Mouse (Mus musculus): ENCODE measurements around the gene Caskin2. TPM values are rescaled to one million over a fixed set of nuclear protein-coding genes. Genes with fewer than 3 reads are reported as not detected.
A peak's percentile ranks its signal among the peaks of the same experiment; 100 is the strongest.
"Not testable (repeated sequence)": the region's sequence is repeated elsewhere in the genome, so short reads cannot be mapped to it uniquely, and the experiment has no call there.

Caskin2 gene
- total and polyA plus RNA-seq, 3 experiments = 6.5 to 10.9 TPM; not detected in 1

- Histone ChIP-seq H3K36me3 (ENCODE audit: control insufficient read depth in 1 of 2, insufficient read depth in 2 of 2, low read length in 2 of 2) (peaks cover 0 to 6% of the 10 kb centered on the region in 2 experiments; a peak in 2 of 4 replicates), H3K79me2 (ENCODE audit: control insufficient read depth, insufficient read depth, low read length, poor library complexity) (peaks cover 5% of the 10 kb centered on the region; the same call in 1 of the 2 replicates), H3K27ac (ENCODE audit: control insufficient read depth, low read depth, low read length) (peak overlapping the region; percentile 85), H3K4me3 (ENCODE audit: control insufficient read depth in 1 of 2, insufficient read depth in 1 of 2, low read depth in 2 of 2, low read length in 2 of 2) (peak overlapping the region; percentile 42 to 63), H3K4me1 (ENCODE audit: control insufficient read depth in 1 of 2, insufficient read depth in 2 of 2, low read length in 2 of 2) (peaks cover 5 to 10% of the 10 kb centered on the region in 2 experiments), H3K27me3 (ENCODE audit: control insufficient read depth in 1 of 2, insufficient read depth in 2 of 2, low read length in 2 of 2) (no peaks in the 10 kb centered on the region), H3K9me3 (replicated peaks; ENCODE audit: insufficient read depth, low read length) (no peaks in the 10 kb centered on the region), H3K9ac (ENCODE audit: control insufficient read depth, low read depth, low read length, poor library complexity, severe bottlenecking) (peak overlapping the region; percentile 79)
- TF ChIP-seq ZNF384 (IDR thresholded peaks at IDR 0.05; ENCODE audit: low read depth, low read length) = peak; percentile 80
- TF ChIP-seq USF1 (IDR thresholded peaks at IDR 0.05; ENCODE audit: low read depth, low read length) = peak; percentile 61
- no peak for TF ChIP-seq MEF2A (IDR thresholded peaks at IDR 0.05; ENCODE audit: extremely low read depth, insufficient replicate concordance, low read depth, low read length, poor library complexity, severe bottlenecking)
- 0 out of 2 replicates have a peak, but pooled peaks have one; percentile 4 for TF ChIP-seq MYC (IDR thresholded peaks at IDR 0.05; ENCODE audit: low read depth, low read length)
- no peak for DNase-seq (ENCODE audit: low read depth, low spot score)
Observed at GRCm38 (mm10) chr11:115764698-115765097, 48.7 kb downstream of the Caskin2 start.

DNA sequence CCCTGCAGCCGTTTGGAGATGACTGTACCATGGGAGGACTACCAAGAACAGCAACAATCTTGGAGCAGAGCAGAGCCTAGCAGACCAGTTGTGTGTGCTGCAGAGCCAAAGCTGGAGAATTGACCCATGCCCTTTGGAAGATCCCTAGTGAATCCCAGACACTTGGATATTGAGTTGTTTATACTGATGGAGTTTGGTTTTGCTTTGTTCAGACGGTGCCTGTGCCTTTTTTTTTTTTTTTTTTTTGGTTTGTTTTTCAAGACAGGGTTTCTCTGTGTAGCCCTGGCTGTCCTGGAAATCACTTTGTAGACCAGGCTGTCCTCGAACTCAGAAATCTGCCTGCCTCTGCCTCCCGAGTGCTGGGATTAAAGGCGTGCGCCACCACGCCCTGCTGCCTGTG is 51.3 kb downstream of the Caskin2 start:
- DNase-seq (ENCODE audit: low read depth, low spot score); H3K27ac ChIP-seq (ENCODE audit: control insufficient read depth, low read depth, low read length); H3K9ac ChIP-seq (ENCODE audit: control insufficient read depth, low read depth, low read length, poor library complexity, severe bottlenecking); H3K79me2 ChIP-seq (ENCODE audit: control insufficient read depth, insufficient read depth, low read length, poor library complexity); H3K9me3 ChIP-seq (replicated peaks; ENCODE audit: insufficient read depth, low read length); H3K4me3 ChIP-seq (ENCODE audit: control insufficient read depth in 1 of 2, insufficient read depth in 1 of 2, low read depth in 2 of 2, low read length in 2 of 2); H3K27me3 ChIP-seq (ENCODE audit: control insufficient read depth in 1 of 2, insufficient read depth in 2 of 2, low read length in 2 of 2); H3K36me3 ChIP-seq (ENCODE audit: control insufficient read depth in 1 of 2, insufficient read depth in 2 of 2, low read length in 2 of 2): not testable (repeated sequence)
- peaks cover 5 to 10% of the 10 kb centered on the region in 2 experiments for H3K4me1 ChIP-seq (ENCODE audit: control insufficient read depth in 1 of 2, insufficient read depth in 2 of 2, low read length in 2 of 2)
- peak; percentile 51; the same call in 1 of the 2 replicates for TF ChIP-seq ZNF384 (IDR thresholded peaks at IDR 0.05; ENCODE audit: low read depth, low read length)

DNA sequence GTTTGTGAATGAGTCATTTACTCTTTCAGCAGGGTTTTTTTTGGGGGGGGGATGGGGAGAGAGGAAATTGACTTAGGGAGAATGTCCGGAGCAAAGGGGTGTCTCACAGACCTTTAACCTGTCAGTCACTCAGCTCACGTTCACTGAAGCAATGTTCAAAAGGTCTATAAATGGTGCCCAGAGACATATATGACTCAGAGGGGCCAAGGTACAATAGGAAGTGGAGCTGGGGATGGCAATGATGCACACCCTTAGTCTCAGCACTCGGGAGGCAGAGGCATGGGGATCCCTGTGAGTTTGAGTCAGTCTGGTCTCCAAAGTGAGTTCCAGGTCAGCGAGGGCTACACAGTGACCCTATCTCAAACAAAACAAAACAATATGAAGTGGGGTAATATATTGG is 60.0 kb downstream of the Caskin2 start:
- Histone ChIP-seq H3K4me3 (ENCODE audit: control insufficient read depth in 1 of 2, insufficient read depth in 1 of 2, low read depth in 2 of 2, low read length in 2 of 2) (no peak overlapping the region), H3K79me2 (ENCODE audit: control insufficient read depth, insufficient read depth, low read length, poor library complexity) (no peaks in the 10 kb centered on the region), H3K9me3 (replicated peaks; ENCODE audit: insufficient read depth, low read length) (no peaks in the 10 kb centered on the region), H3K9ac (ENCODE audit: control insufficient read depth, low read depth, low read length, poor library complexity, severe bottlenecking) (no peak overlapping the region), H3K27me3 (ENCODE audit: control insufficient read depth in 1 of 2, insufficient read depth in 2 of 2, low read length in 2 of 2) (no peaks in the 10 kb centered on the region; a peak in 1 of 4 replicates), H3K4me1 (ENCODE audit: control insufficient read depth in 1 of 2, insufficient read depth in 2 of 2, low read length in 2 of 2) (peaks cover 0 to 3% of the 10 kb centered on the region in 2 experiments; a peak in 1 of 4 replicates), H3K36me3 (ENCODE audit: control insufficient read depth in 1 of 2, insufficient read depth in 2 of 2, low read length in 2 of 2) (no peaks in the 10 kb centered on the region), H3K27ac (ENCODE audit: control insufficient read depth, low read depth, low read length) (no peak overlapping the region)
- no peak for TF ChIP-seq E2F4 (IDR thresholded peaks at IDR 0.05; ENCODE audit: borderline replicate concordance, low read depth, low read length)
- TF ChIP-seq MYC (IDR thresholded peaks at IDR 0.05; ENCODE audit: low read depth, low read length) = no peak
- TF ChIP-seq RAD21 (IDR thresholded peaks at IDR 0.05; ENCODE audit: low read depth, low read length) = no peak
- TF ChIP-seq MAZ (IDR thresholded peaks at IDR 0.05; ENCODE audit: low read depth, low read length) = no peak
- no peak for DNase-seq (ENCODE audit: low read depth, low spot score)

- Histone ChIP-seq H3K36me3 (ENCODE audit: control insufficient read depth in 1 of 2, insufficient read depth in 2 of 2, low read length in 2 of 2) (no peaks in the 10 kb centered on the region), H3K27ac (ENCODE audit: control insufficient read depth, low read depth, low read length) (no peak overlapping the region), H3K9me3 (replicated peaks; ENCODE audit: insufficient read depth, low read length) (no peaks in the 10 kb centered on the region), H3K27me3 (ENCODE audit: control insufficient read depth in 1 of 2, insufficient read depth in 2 of 2, low read length in 2 of 2) (no peaks in the 10 kb centered on the region; a peak in 1 of 4 replicates), H3K4me1 (ENCODE audit: control insufficient read depth in 1 of 2, insufficient read depth in 2 of 2, low read length in 2 of 2) (peaks cover 2 to 7% of the 10 kb centered on the region in 2 experiments; a peak in 3 of 4 replicates), H3K9ac (ENCODE audit: control insufficient read depth, low read depth, low read length, poor library complexity, severe bottlenecking) (no peak overlapping the region), H3K4me3 (ENCODE audit: control insufficient read depth in 1 of 2, insufficient read depth in 1 of 2, low read depth in 2 of 2, low read length in 2 of 2) (no peak overlapping the region), H3K79me2 (ENCODE audit: control insufficient read depth, insufficient read depth, low read length, poor library complexity) (no peaks in the 10 kb centered on the region)
- no peak for DNase-seq (ENCODE audit: low read depth, low spot score)
- TF ChIP-seq KAT2A (conservative IDR thresholded peaks at IDR 0.05; ENCODE audit: low read depth, low read length) = no peak
- TF ChIP-seq EP300 (IDR thresholded peaks at IDR 0.05; ENCODE audit: low read depth in 1 of 2, low read length in 2 of 2) = no peak
- TF ChIP-seq UBTF (IDR thresholded peaks at IDR 0.05; ENCODE audit: borderline replicate concordance, insufficient read depth, low read depth, low read length) = no peak
- no peak for TF ChIP-seq ZC3H11A (IDR thresholded peaks at IDR 0.05; ENCODE audit: low read depth, low read length)
- TF ChIP-seq TCF12 (IDR thresholded peaks at IDR 0.05; ENCODE audit: low read depth, low read length) = no peak
- no peak for TF ChIP-seq CHD1 (IDR thresholded peaks at IDR 0.05; ENCODE audit: low read depth, low read length)
- TF ChIP-seq CTCF (IDR thresholded peaks at IDR 0.05 in 2 of 3, conservative IDR thresholded peaks at IDR 0.05 in 1 of 3; ENCODE audit: control insufficient read depth in 1 of 3, insufficient read depth in 1 of 3, low read depth in 2 of 3, low read length in 3 of 3, poor library complexity in 1 of 3, severe bottlenecking in 1 of 3) = no peak
- no peak for TF ChIP-seq MAZ (IDR thresholded peaks at IDR 0.05; ENCODE audit: low read depth, low read length)
- TF ChIP-seq CHD2 (IDR thresholded peaks at IDR 0.05; ENCODE audit: low read length) = no peak
- TF ChIP-seq TAL1 (IDR thresholded peaks at IDR 0.05; ENCODE audit: low read length) = no peak
- TF ChIP-seq BHLHE40 (IDR thresholded peaks at IDR 0.05; ENCODE audit: borderline replicate concordance, low read depth, low read length) = no peak
- no peak for TF ChIP-seq JUND (IDR thresholded peaks at IDR 0.05; ENCODE audit: low read depth, low read length)
Observed at GRCm38 (mm10) chr11:115752653-115753052, 60.8 kb downstream of the Caskin2 start.

All from MEL (cell line).